Mouse (Mus musculus): ENCODE measurements around the gene Dgkd. TPM values are rescaled to one million over a fixed set of nuclear protein-coding genes. Genes with fewer than 3 reads are reported as not detected.

Gene Dgkd
- total RNA-seq, 4 experiments from 2014 or later = 23.4 to 30.2 (median 28.0) TPM

DNA sequence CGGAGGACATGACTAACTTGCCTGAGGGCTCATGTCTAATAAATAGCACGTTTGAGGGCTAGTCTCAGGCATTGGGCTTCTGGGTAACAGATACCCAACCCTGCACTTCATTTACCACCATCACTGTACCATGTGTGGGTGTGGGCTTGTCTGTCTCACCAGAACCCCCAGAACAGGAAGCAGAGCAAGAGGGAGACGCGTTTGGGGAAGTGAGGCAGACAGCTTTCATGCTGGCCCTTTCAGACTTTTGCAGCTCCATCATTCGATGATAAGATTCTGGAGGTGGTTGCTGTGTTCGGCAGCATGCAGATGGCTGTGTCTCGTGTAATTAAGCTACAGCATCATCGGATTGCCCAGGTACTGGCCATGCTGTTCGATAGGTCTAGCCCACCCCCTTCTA is 82.0 kb downstream of the Dgkd start:
- DNase-seq (ENCODE audit: low spot score in 2 of 2) = no peak

DNA sequence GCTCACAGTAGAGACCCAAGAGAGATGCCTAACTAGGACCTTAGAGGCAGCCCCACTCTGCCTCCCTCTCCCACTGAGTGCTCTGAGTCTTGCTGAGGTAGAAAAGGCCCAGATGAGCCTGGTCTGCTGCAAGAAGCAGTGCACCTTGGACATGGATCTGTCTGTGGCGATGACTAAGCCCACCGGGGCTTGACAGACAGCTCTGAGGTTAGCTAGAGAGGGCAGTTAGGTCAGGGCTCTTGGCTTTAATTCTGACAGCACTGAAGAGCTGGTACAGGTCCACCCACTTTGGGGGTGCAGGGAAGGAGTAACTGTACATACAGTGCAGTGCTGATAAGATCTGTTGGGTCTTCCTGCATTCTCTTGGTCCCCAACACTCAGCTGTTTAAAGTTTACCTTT is 82.5 kb downstream of the Dgkd start:
- DNase-seq (ENCODE audit: low spot score in 2 of 2) = no peak

DNA sequence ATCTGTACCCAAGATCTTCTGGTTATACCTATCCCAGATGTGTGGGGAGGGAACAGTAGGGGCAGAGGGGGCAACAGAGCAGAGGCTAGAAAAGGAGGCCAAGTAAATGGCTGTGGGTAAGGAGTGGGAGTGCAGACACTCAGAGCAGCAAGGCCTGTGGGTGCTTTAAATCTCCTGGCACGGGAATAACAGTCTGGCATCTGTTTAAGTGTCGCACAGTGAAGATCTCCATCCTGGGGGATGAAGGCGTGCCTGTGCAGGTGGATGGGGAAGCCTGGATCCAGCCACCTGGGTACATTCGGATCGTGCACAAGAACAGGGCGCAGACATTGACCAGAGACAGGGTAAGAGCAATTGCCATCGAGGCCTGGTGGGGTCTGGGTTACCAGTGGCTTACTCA is 83.0 kb downstream of the Dgkd start:
- DNase-seq (ENCODE audit: low spot score in 2 of 2) = no peak

DNA sequence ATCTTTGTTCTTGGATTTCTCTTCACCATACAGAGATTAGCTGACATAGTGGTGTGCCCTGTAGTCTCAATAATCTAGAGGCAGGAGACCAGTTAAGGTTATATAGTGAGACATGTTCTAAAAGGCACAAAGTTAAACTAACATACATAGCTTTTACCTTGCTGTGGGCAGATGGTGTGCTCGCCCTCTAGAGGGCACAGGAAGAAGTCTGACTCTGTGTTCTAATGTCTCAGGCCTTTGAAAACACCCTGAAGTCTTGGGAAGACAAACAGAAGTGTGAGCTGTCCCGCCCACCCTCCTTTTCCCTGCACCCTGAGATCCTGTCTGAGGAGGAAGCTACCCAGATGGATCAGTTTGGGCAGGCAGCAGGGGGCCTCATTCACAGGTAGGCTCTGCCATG is 83.4 kb downstream of the Dgkd start:
- DNase-seq (ENCODE audit: low spot score in 2 of 2) = no peak

DNA sequence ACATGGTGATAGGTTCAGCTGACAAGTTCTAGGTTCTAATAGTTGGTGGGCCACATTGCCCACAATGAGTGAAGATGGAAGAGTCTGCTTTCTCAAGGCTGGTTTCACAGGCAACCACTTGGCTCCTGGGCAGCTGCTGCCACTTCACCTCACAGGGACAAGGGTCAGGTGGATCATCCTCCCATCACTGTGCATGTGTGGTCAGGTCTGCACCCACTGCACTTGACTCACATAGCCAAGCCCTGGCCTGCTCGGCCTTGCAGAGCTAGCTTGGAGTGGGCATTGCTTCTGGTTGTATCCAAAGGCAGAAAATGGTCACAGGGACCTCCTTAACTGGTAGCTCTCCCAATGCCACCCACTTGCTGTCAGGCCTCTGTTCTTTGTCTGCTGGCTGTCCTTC is 88.7 kb downstream of the Dgkd start:
- no peak for DNase-seq (ENCODE audit: low spot score in 2 of 2)

DNA sequence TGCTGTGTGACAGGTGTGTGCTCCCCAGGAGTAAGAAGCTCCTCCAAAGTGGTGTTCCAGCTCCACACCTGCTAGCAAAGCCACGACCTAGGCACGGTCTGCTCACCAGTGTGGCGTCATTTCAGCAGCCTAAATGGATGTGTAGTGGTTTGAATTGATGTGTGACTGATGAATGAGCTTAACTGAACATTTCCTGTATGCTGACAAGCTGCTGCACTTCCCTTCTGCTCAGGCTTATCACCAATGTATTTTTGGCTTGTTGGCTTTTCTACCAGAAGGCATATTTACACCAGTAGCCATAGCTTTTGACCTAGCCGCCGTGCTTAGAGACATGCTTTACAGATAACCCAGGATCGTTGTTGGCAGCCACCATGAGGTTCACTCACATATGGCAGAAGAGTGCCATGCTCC is 94.6 kb downstream of the Dgkd start:
- DNase-seq (ENCODE audit: low spot score in 2 of 2) = no peak

DNA sequence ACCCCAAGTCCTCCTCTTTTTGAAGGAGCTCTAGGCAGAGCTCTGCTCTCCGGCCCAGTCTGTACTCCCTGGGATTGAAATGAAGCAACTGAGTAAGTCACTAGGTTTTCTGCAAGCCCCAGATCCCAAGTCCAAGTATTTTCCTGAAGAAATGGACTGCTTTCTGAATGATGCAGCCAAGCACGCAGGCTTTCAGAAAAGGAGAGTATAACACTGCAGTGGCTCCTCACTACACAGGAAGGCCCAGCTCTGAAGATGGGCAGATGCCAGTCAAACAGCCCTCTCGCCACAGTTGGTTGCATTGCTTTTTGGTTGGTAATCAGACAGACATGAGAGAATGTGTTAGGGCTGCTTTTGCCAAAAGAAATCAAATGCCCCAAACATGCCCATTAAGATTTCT is 98.6 kb downstream of the Dgkd start:
- DNase-seq (ENCODE audit: low spot score in 2 of 2) = no peak

DNA sequence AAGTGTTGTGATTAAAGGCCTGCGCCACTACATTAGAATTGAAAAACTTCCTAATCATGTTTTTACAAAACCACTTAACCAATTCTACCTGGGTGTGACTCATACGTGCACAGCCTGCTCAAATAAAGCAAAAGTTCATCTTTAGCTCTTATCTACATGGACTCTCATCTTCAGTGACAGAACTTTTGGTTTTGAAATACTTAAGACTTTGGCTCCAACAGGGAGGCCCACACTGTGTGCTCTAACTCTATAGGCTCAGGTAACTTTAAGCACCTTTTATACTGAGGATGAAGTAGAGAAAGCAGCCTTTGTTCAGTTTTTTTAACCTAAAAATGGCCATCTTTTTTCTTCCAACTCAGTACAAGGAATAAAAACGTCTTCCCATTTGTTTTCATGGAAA is 100.0 kb downstream of the Dgkd start:
- DNase-seq (ENCODE audit: low spot score in 2 of 2) = no peak

DNA sequence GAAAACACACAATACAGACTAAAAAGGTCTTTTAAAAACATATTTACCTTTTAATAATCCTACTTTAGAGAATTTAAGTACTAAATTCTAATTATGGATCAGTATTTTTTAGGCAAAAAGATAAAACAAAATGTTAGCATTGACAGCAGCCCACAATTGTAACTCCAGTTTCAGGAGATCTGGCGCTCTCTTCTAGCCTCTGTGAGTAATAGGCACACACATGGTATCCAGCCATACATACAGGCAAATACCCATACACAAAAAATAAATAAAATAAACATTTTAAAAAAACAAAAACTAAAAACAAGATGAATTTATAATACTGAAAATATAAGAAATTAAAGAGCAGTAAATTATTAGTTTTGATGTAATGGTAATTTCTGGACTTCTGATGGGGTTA is 105.8 kb downstream of the Dgkd start:
- DNase-seq (ENCODE audit: low spot score in 2 of 2) = no peak

DNA sequence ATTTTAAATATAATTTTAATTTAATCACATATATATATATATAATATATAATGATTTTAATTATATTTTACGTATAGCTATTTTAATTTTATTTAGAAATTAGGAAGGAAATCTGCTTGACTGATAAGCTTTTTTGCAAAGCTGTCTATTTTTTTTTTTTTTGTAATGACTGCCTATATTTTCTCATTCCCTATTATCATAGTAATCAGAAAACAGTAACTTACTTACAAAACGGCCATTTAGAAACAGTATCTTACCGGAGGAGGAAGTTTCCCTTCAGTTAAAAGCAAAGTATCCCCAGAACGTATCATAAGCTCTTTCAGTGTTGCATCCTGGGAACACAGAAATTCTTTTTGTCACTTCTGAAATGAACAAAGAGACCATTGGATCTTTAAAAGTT is 106.4 kb downstream of the Dgkd start:
- DNase-seq (ENCODE audit: low spot score in 2 of 2) = no peak

DNA sequence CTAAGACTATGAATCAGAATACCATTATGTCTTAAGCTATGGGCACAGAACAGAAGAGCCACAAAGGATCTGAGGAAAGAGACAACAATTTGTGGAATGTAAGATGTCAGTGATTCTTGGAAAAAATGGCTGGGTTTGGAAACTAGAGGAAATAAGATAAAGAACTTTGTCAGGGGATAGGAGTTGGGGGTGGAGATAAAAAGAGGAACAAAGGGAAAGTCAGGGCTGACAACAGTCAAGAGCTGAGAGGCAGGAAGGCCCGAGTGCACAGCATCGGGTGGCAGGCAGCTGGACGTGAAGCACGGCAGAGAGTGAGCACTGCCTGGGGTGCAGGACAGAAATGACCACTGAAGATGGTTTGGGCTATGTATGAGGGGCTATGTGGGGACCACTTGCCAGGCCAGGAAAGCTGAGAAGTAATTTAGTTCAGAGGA is 106.9 kb downstream of the Dgkd start:
- DNase-seq (ENCODE audit: low spot score in 2 of 2) = no peak

DNA sequence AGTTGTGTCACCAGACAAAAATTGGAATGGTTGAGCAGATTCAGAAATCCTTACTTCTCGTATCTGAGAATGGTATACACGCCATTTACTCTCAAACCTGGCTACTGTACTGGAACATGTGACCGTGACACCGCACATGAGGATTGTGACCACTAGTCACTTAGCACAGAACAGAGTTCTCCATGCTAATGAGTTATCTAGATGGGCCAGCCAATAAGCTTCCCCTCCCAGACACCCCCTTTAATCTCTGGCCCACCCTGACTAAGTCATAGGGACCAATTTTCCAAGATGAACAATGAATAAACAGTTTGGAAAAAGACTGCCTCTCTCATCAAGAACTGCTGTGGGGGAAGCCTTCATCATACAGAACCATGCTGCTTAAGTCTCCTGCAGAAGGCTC is 107.7 kb downstream of the Dgkd start:
- no peak for DNase-seq (ENCODE audit: low spot score in 2 of 2)

DNA sequence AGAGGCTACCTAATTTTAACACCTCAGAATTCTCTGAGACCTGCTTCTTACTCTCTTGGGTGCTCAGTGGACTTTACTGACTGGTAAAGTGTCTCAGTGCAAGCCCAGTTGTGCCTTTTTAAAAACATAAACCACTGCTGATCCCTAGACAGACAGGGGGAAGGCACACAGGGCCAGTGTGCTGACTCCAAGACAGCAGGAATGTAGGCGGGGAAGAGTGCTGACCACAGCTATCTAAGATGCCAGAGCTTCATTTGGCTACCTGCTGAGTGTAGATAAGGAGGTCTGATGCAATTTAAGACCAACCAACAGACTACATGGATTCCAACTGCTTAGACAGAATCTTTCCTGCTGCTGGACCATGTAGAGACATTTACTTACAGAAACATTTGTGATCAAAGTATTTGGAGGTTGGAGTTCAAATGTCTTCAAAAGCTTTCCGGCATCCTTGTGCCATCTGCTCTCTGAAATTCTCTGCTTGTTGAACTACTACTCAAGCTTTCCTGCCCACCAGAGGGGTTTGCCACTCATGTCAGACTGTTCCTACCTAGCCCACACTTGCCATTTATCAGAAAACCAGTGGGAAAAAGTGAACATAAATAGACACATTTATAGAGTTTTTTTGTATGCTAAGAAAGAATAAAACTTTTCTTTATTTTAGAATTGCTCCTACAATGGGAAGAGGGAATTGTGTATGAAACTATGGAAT is 108.5 kb downstream of the Dgkd start:
- no peak for DNase-seq (ENCODE audit: low spot score in 2 of 2)

DNA sequence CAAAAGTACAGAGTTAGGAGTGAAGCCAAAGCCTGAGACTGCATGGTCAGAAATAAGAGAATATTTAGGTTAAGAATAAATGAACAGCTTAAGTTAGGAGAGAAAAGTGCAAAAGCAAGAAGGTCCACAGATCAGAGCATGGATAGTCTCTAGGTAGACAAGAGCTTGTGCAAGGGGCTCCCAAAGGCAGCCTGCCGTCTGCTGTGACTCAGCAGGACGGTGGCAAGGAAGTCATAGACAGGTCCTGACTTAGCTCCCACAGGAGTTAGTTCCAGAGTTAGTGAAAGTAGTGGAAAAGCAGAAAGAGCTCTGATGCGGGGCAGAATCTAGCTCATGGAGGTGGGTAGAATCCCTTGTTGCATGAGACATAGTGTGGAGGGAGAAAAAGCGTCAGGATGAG is 117.3 kb downstream of the Dgkd start:
- DNase-seq (ENCODE audit: low spot score in 2 of 2) = no peak

DNA sequence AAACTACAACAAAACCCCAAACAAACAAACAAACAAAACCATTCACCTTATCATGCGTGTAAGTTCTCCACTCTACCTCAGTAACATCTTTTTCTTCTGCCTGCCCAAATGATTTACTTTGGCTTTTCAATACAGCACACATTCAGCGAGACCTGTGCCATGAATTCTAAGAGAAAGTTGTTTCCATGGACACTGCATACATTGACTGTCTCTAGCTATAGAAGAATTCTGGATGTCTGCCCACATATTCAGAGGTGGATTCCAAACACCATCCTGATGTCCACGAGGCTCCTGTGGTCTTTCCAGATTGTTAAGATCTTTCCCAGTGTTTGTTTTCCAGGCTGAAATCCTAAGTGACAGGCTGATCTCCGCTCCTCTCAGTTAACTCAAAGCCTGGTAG is 129.2 kb downstream of the Dgkd start:
- DNase-seq (ENCODE audit: low spot score in 2 of 2) = no peak

DNA sequence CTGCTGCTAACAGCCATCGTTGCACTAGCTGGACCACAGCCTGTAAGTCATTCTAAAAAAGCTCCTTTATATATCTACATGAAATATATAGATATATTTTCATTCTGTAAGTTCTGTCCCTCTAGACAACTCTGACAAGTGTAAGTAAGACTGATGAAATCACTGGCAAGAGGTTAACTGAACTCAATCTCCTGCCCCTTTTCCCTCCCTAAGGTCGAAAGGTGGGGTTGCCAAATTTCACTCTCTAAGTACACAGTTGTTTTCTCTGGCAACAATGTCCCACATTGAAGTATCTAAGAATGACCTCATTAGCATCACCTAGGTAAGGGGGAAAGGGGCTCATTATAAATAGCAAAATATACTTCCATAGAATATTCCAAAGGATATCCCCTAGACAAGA is 139.6 kb downstream of the Dgkd start:
- DNase-seq (ENCODE audit: low spot score in 2 of 2) = no peak

Other genes starting within 250 kb of the Dgkd start
- 1 to 10 TPM; 1.8 to 3.9 (median 2.6) TPM for gene Inpp5d, start 233.0 kb upstream of the Dgkd start, total RNA-seq (2022)
- gene Atg16l1, start 97.4 kb upstream of the Dgkd start, total RNA-seq (2022) = 10 to 100 TPM; 14.4 to 18.5 (median 16.4) TPM
- gene Sag, start 49.6 kb upstream of the Dgkd start, total RNA-seq (2022) = under 1 TPM in 1 of 4 experiments, not detected in 3; 0.16 TPM
- gene Usp40, start 155.3 kb downstream of the Dgkd start, total RNA-seq (2022) = 1 to 10 TPM; 6.9 to 7.6 (median 7.3) TPM
- not detected for gene Ugt1a10, start 202.1 kb downstream of the Dgkd start, total RNA-seq (2022)
- gene Ugt1a9, start 217.5 kb downstream of the Dgkd start, total RNA-seq (2022) = not detected
- gene Ugt1a8, start 234.5 kb downstream of the Dgkd start, total RNA-seq (2022) = not detected
- under 1 TPM in 2 of 4 experiments, not detected in 2; 0.11 to 0.44 TPM for gene Ugt1a7c, start 241.8 kb downstream of the Dgkd start, total RNA-seq (2022)
- gene Ugt1a6b, start 250.0 kb downstream of the Dgkd start, total RNA-seq (2022) = 1 to 10 TPM in 1 of 4 experiments, under 1 TPM in 1, not detected in 2; 0.72 to 1.3 TPM

Data from gastrocnemius, adult 8-10 months (tissue).